Comparison of ENCODE assay signal across 21 mouse cellular contexts in genomic region chr6:87538376-87539270, GRCm38 (mm10). TPM values are rescaled to one million over a fixed set of nuclear protein-coding genes. Genes with fewer than 3 reads are reported as not detected.
DNase-seq lines count a peak whose midpoint lies in the region; ATAC-seq and TF ChIP-seq lines count a peak whose summit lies in the region.
"Had no signal": no experiment of that assay in that cellular context is flagged by ENCODE, and none has a peak within 500 bp of the region (broad histone marks: within the 10 kb centered on the region; RNA-seq: fewer than 3 reads in every experiment).

No protein-coding gene starts in this region.

- H3K4me3 ChIP-seq in heart, embryonic 10.5 days: no peak overlapping the region
- no peak overlapping the region for H3K4me3 ChIP-seq in left cerebral cortex, adult 2 months
- H3K4me3 ChIP-seq: embryonic facial prominence, embryonic 15.5 days; gastrocnemius, adult 2 months; heart, embryonic 15.5 days; hindbrain, embryonic 15.5 days; neural tube, embryonic 12.5 days; stomach, embryonic 15.5 days had no signal

- no peaks in the 10 kb centered on the region for H3K9me3 ChIP-seq in heart, embryonic 10.5 days
- H3K9me3 ChIP-seq: embryonic facial prominence, embryonic 15.5 days; heart, embryonic 15.5 days; hindbrain, embryonic 15.5 days; neural tube, embryonic 12.5 days; stomach, embryonic 15.5 days had no signal

- DNase-seq in heart, embryonic 10.5 days (ENCODE audit: low spot score): peak; percentile 39
- DNase-seq in heart, adult 8-10 months (ENCODE audit: low spot score): no peak
- peak; percentile 62 for DNase-seq in A20 (ENCODE audit: low read depth, low spot score)
- peak; percentile 13 for DNase-seq in T-cell, adult 2 months (ENCODE audit: low spot score)
- DNase-seq in kidney, postnatal 36 days: peak; percentile 42 to 47
- no peak for DNase-seq in left cerebral cortex, adult 2 months (ENCODE audit: extremely low spot score in 1 of 2, low spot score in 2 of 2)
- no peak for DNase-seq in layer of hippocampus, postnatal 10 days (ENCODE audit: low spot score in 2 of 2)
- DNase-seq: cerebellum, adult 18-20 months; cerebellum, postnatal 36 days; gastrocnemius, adult 2 months; heart, postnatal 4 days; layer of hippocampus, postnatal 36 days; thymus, adult 18-20 months had no signal

- no peak for TF ChIP-seq CTCF in left cerebral cortex, adult 2 months (IDR thresholded peaks at IDR 0.05)

- WGBS in heart, embryonic 10.5 days: 80% methylated on average over 15 of the region's 15 CpGs

- peaks cover 29% of the 10 kb centered on the region; the same call in 1 of the 2 replicates for H3K27me3 ChIP-seq in heart, embryonic 10.5 days (ENCODE audit: insufficient read depth, poor library complexity, severe bottlenecking)
- H3K27me3 ChIP-seq: embryonic facial prominence, embryonic 15.5 days; hindbrain, embryonic 15.5 days; neural tube, embryonic 12.5 days; stomach, embryonic 15.5 days had no signal

- no peaks in the 10 kb centered on the region for H3K36me3 ChIP-seq in heart, embryonic 10.5 days
- H3K36me3 ChIP-seq: embryonic facial prominence, embryonic 15.5 days; heart, embryonic 15.5 days; hindbrain, embryonic 15.5 days; neural tube, embryonic 12.5 days; stomach, embryonic 15.5 days had no signal

- H3K4me1 ChIP-seq in heart, embryonic 10.5 days: peaks cover 32% of the 10 kb centered on the region; the same call in 1 of the 2 replicates
- H3K4me1 ChIP-seq: hindbrain, embryonic 15.5 days; neural tube, embryonic 12.5 days; stomach, embryonic 15.5 days had no signal

- H3K27ac ChIP-seq in heart, embryonic 10.5 days: no peak overlapping the region
- H3K27ac ChIP-seq in left cerebral cortex, adult 2 months: no peak overlapping the region
- H3K27ac ChIP-seq: embryonic facial prominence, embryonic 15.5 days; gastrocnemius, adult 2 months; heart, embryonic 15.5 days; hindbrain, embryonic 15.5 days; liver, embryonic 14.5 days; macrophage; neural tube, embryonic 12.5 days; stomach, embryonic 15.5 days had no signal

- ATAC-seq in megakaryocyte progenitor cell, adult 5-6 weeks (replicated peaks; ENCODE audit: poor library complexity): no peak

- intact Hi-C loops in left cerebral cortex, adult 2 months (cut with DNase I): no loop called here

RNA-seq across cellular contexts. Expression of gene Arhgap25, which starts 5.6 kb away (rescaled TPM):
- polyA plus RNA-seq in heart, embryonic 10.5 days (2016; fragmentation: Nextera tagmentation; extraction: Ambion mirVana): 2.3 and 3.9 TPM in 2 replicates
- 1 to 10 TPM; 2.4 to 3.6 (median 2.9) TPM for total RNA-seq in heart, adult 8-10 months (2022)
- 7.0 and 11.0 TPM in 2 replicates for total RNA-seq in megakaryocyte progenitor cell, adult 5-6 weeks (2015)
- total RNA-seq in megakaryocyte progenitor cell, adult 5-6 weeks (2017): 23.0 and 30.6 TPM in 2 replicates
- total RNA-seq in left cerebral cortex, adult 2 months (2021): 1 to 10 TPM; 8.5 to 9.6 TPM
- 1 to 10 TPM; 3.5 to 4.5 TPM for total RNA-seq in layer of hippocampus, postnatal 10 days (2021)

RNA-seq across cellular contexts. Expression of gene Prokr1, which starts 51.9 kb away (rescaled TPM):
- 3.0 and 3.9 TPM in 2 replicates for polyA plus RNA-seq in heart, embryonic 10.5 days (2016; fragmentation: Nextera tagmentation; extraction: Ambion mirVana)
- total RNA-seq in heart, adult 8-10 months (2022): under 1 TPM; 0.62 to 0.68 (median 0.66) TPM
- 0.34 and 0.37 TPM in 2 replicates for total RNA-seq in megakaryocyte progenitor cell, adult 5-6 weeks (2015)
- 0.17 and 0.24 TPM in 2 replicates for total RNA-seq in megakaryocyte progenitor cell, adult 5-6 weeks (2017)
- total RNA-seq in left cerebral cortex, adult 2 months (2021): under 1 TPM; 0.18 to 0.33 TPM
- total RNA-seq in layer of hippocampus, postnatal 10 days (2021): 1 to 10 TPM in 1 of 2 experiments, under 1 TPM in 1; 0.59 to 1.1 TPM

Comparison
In these comparisons a context has a peak if more than half of its experiments do, and no peak if none do; other contexts are left out.
1. DNase-seq: peak in heart, embryonic 10.5 days (single experiment), A20 (single experiment), T-cell, adult 2 months (single experiment) and kidney, postnatal 36 days (2 of 2); none in heart, adult 8-10 months (single experiment), left cerebral cortex, adult 2 months (0 of 2) and layer of hippocampus, postnatal 10 days (0 of 2).